Mouse (Mus musculus) layer of hippocampus, adult 8-10 months (tissue): ENCODE results near the gene Slc26a9. TPM values are rescaled to one million over a fixed set of nuclear protein-coding genes. Genes with fewer than 3 reads are reported as not detected.

ENCODE experiments used
- DNase-seq, 2 experiments: peaks; one replicate each; pipeline ENCODE4 v3.0.0; 2022; ENCODE audit warnings: low spot score in 2 of 2
- total RNA-seq, 4 experiments: library from RNA; stranded (reverse); gene quantifications; 2 replicates each; pipeline ENCODE4 v1.2.4; 2022

Gene Slc26a9
- total RNA-seq, 4 experiments from 2014 or later: 0.07 to 0.31 (median 0.17) TPM

DNA sequence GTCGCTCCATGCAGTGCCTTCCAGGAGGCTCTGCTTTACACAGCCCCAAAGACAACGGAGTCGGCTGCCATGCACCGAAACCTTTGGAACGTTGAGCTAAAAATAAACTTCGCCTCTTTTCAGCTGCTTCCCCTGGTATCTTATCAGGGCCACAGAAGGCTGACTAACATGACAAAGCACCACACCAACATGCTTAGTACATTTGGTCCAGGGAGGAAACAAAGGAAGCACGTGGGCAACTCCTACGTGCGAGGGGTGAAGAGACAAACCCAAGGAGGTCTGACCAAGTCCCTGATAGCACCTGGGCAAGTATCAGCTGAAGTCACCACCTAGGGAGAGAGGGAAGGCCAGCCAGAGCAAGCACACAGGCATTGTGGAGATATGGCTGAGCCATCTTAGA is 7.3 kb upstream of the Slc26a9 start:
- no peak for DNase-seq

DNA sequence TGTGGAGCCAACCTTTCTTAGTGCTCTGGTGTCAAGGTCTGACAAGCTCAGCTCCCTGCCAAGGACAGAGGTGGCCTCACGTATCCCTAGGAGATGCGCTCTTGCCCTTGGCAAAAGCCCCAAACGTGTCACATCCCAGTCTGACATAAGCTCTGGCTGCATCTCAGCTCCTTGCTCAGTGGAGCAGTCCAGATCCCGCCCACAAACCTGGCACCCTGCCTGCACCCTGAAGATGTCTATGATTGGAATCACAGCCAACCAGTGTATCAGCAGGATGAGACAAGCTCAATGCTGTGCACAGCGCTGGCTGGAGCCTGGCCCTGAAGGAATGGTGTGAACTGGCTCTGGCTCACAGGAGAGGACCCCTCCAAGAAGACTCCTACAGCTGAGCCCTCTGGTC is 6.6 kb upstream of the Slc26a9 start:
- DNase-seq: peak; percentile 84 to 93

DNA sequence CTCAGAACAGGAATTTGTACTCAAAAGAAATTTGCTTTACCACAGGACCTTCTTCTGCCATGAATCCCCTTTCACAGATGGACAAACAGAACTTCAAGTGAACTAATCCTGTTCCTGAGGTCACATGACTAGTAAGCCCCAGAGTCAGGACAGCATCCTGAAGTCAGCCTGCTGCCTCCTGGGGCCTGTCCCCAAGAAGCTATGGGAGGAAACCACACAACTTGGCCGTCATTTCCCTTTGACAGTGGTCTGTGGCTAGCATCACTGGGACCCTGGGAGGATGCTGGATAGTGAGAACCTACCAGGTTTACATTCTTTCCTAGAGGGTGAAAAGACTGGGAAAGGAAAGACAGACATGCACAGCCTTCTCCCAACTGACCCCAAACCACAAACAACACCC is 5.1 kb upstream of the Slc26a9 start:
- no peak for DNase-seq

GRCm38 (mm10) chr1:131739481-131740160 is 4.2 kb upstream of the Slc26a9 start:
- no peak for DNase-seq

GRCm38 (mm10) chr1:131745391-131745790 is 1.6 kb downstream of the Slc26a9 start:
- DNase-seq: no peak

- DNase-seq: no peak
These were observed 3.9 kb downstream of the Slc26a9 start for GRCm38 (mm10) chr1:131747761-131748160.

DNA sequence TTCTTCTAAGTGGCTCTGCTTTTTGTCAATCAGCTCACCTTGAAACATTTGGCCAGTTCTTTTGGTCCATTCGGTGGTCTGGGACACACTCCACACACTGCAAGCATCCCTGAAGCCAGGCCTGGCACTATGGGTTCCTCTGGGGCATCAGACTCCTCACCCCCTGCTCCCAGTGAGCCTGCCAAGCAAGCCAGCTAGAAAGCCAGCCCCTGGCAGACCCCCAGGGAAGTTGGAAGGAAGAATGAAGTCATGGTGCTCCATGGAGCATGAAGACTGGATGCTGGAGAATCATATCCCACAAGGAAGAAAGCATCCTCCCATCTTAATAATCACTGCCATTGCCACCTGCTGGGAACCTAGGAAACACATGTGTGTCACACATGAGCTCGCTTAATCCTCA is 4.8 kb downstream of the Slc26a9 start:
- DNase-seq: no peak

- no peak for DNase-seq
These were observed 6.1 kb downstream of the Slc26a9 start for GRCm38 (mm10) chr1:131749706-131750545.

DNA sequence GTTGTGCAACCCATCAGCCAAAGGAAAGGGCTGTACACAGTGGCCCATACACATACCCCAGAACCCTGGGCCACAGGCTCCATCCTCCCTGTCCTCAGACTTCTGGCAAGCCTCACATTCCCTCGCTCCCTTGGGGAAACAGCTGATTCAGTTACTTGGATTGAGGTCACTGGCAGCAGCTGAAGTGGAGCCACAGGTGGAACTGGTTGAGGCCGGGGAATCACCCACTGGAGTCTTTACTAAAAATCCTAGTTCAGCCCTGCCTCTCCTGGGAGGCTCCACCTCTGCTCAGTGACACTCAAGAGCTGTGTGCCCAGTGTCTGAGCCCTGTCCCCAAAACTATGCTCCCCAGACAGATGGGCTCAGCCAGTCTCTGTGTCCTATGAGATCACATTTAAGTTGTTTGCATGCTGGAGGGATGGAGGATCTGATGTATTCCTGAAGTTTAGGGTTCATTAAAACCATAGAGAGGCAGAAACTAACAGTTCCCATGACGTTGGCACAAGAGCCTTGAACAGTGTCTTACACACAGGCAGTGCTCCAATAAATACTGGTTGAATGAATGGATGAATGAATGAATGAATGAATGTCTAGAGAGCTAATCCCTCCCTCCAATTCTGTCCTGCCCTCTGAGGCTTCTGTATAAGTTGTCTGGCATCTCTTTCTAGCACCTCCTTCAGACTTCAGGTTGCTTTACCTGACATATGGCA is 7.5 kb downstream of the Slc26a9 start:
- DNase-seq: no peak

DNA sequence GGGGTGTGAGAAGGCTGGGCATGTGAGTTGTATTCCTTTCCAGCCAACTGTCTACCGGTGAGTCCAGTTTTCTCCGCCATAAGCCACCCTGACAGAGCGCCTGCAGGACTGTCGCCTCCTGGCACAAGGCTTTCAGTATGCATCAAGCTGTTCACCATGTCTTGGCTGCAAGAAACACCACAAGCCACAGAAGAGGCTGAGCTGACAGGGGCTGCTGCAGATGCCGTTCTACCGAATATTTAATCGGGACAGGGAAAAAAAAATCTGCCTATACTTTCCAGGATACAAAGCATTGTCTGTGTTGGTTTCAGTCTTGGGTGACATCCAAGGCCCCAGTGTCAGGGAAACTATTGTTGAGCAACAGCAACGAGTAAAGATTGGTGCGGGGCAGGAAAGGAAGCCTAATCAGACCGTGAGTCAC is 8.1 kb downstream of the Slc26a9 start:
- peak; percentile 11 to 28 for DNase-seq

DNA sequence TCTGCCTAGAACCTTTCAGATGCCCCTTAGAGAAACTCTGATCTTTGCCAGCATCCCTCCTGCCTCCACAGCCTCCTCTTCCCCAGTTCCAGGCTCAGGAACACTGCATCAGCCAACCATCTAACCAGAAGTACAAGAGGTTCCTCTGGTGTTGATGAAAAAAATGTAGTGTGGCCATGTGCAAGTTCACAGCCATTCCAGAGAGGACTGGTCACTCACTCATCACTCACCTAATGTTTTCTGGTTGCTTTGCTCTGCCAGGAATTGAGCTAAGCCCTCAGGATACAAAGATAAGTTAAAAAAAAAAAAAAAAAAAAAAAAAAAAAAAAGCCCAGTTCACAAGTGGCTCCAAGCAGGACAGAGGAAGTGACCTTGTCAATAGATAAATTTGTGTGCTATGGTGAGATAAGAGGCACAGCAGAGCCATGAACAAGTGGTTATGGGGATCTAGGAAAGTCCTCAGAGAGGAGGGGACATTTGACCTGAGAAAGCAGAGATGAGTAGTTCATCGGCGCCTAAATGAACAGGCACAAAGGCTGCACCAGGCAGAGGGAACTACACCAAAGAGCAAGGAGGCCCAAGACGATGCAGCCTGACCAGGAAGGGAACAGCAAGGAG is 10.5 kb downstream of the Slc26a9 start:
- DNase-seq: no peak

- peak; percentile 43 to 44 for DNase-seq
These were observed 11.1 kb downstream of the Slc26a9 start for GRCm38 (mm10) chr1:131754916-131755315.

DNA sequence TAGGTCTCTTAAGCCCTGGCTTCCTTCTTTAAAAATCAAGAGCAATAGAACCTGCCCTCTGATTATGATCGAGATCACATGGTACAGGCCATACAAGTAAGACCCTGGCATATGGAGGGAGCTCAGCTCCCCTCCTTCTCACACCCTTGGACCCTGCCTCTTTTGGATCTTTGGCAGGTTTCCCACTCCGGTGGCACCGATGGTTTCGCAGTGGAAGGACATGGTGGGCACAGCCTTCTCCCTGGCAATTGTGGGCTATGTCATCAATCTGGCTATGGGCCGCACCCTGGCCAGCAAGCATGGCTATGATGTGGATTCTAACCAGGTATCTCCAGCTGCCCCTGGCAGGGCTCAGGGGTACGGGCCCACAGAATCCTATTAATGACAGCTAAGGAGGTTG is 13.4 kb downstream of the Slc26a9 start:
- no peak for DNase-seq

GRCm38 (mm10) chr1:131758796-131759195 is 15.0 kb downstream of the Slc26a9 start:
- no peak for DNase-seq

- no peak for DNase-seq
These were observed 16.0 kb downstream of the Slc26a9 start for GRCm38 (mm10) chr1:131759667-131760427.

DNA sequence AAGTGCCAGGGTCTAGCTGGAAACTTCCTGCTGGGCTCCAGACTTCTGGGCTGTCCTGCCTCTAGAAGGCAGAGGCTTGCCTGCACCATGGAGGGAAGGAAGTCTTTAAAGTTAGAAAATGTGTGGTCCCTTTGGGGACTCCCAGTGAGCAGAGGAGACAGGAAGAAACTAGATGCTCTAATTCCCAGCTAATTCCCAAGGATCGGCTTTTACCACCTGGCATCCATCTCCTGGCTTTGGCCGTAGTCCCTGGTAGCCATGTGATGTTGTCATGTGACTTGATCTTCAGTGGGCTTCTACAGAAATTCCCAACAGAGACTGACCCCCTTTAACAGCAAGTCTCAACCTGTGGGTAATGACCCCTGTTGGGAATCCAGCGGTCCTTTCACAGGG is 16.6 kb downstream of the Slc26a9 start:
- no peak for DNase-seq

- DNase-seq: no peak
These were observed 17.4 kb downstream of the Slc26a9 start for GRCm38 (mm10) chr1:131761079-131761831.

DNA sequence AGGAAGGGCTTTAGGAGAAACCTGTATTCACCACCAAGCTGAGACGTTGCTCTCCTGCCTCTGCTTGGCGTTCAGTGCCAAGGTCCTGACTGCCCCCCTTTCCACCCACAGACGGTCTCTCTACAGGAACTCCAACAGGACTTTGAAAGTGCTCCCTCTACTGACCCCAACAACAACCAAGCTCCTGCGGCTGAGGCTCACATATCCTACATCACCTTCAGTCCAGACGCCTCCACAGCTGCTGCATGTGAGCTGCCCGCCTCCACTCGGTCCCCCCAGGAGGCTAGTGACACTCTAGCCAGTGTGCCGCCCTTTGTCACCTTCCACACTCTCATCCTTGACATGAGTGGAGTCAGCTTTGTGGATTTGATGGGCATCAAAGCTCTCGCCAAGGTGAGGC is 19.9 kb downstream of the Slc26a9 start:
- no peak for DNase-seq

DNA sequence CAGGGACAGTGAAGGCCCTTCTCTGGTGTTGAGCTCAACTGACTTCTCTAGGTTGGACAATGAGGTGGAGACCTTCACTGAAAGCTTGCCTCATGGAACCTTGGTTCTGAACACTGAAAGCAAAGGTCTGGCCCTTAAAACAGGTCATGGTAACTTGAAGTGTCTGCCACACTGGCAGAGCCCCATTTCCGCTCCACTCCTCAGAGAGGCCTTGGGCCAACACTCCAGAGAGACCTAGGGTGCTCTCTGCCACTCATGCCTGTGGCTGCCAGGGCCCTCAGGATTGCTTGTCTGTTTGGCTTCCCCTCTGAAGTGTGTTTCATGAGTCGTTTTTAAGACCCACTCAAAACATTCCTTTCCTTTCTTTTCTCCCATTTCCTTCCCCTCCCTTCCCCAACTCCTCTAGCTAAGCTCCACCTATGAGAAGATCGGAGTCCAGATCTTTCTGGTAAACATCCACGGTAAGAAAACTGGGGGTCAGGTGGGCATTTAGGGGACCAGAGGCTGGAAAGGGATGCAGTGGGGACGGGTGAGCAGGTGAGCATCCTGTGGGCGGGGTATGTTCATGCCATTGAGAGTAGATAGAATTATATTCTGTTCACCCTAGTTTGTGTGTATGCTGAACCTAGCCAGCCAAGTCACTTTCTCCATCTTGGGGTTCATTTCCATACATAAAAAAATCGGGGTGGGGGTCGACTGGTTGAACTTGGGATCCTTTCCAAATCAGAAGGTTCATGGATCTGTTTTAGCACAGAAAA is 20.9 kb downstream of the Slc26a9 start:
- no peak for DNase-seq
